Mouse (Mus musculus) cerebellum, adult 8-10 months (tissue): ENCODE results near the gene Gm12830.

ENCODE experiments used
- DNase-seq: peaks from one replicate; pipeline ENCODE4 v3.0.0; 2022

Gene Gm12830

DNA sequence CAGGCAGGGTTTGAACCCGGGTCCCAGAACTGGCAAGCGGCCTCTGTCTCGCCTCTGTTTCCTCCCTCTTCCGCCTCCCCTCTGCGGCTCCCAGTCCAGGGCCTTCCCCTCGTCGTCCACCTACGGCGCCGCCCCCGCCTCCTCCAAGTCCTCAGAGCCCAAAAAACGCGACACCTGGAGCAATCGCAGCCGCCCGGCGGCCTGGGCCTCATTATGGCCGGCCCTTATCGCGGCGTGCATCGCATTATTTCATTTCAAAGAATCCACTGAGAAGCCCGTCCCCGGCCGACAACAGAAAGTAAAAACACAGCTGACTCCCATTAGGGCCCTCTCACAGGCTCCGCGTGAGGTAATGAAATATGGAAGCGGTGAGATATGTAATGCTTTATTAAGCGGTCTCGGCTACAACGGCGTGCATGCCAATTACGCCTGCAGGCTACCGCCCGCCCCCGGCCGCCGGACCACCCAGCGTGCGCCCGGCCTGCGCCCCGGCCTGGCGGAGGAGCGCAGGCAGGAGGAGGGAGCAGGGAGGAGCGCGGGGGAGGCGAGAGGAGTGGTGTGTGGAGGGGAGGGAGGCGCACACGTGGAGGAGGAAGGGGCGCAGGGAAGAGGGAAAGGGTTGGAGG is at the start of gene Gm12830:
Gene Gm12830, plus strand, starts transcription at position 156 of the 626 bp plus-strand sequence.
- DNase-seq: no peak

DNA sequence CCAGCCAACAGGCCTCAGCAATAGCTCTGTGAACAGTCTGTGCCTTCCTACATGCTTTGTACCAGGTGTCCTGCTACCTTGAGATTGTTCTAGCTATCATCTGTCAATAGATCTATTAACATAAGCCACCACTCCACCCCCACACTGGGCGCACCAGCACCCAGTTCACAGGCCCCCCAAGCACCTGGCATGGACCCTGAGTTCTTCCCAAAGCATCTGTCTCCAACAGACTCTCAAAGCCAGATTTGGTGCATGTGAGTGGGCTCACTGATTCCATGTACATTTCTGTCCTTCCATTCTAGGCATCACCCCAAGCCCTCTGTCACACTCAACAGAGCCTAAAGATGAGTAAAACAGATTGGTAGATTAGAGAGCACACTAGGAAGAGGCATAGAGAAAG is 48.2 kb upstream of the Gm12830 start:
- DNase-seq: no peak

DNA sequence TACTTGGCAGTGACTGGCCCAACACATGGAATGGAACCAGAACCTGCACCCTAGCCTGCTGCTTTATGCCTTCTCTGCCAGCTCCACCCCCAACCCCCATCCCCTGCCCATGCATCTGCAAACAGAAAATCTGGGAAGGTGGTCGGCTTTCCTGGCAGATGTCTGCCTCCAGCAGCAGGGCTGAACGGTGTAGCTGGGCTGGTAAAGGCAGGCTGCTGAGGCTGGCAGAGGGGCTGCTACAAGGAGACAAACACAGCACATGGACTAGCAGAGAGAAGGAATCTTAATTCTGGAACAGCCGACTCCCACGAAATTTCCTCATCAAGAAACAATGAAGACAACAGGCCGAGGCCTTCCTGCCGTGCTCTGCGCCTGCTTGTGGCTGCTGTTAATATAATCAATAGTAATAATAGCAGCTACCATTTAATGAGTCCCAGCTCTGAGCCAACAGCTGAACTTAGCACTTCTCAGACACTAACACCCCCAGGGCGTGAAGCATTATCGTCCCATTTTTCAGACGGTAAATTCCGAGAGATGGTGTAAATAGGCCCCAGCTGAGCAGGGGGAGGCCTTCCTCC is 43.8 kb upstream of the Gm12830 start:
- DNase-seq: no peak

DNA sequence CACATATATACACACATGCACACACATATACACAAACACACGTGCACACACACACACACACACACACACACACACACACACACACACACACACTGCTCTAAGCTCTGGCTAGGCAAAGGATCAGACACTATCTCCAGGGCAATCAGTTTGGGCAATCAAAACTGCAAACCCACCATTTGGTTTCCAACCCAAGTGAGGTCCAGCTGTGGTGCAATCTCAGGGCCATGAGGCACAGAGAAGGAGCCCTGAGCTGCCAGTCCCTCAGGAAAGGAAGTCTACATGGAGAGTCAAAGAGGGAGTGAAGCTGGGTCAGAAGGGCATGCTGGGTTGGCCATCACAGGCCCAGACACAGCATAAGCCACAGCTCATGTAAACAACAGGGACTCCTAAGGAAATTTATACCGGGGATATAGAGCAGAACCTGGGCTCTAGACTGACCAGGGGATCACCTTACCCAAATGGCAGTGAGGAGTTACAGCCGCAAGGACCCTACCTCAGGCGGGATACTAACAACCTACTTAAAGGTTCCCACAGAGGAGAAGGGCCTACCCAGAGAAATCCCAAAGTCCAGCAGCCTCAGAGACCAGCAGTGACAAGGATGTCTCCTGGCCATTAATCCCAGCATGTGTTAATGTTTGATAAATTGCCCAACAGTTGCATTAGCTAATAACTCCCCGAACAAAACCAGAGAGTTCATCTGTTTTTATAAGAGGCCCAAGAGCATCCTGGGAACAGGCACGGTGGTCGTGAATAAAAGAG is 42.6 kb upstream of the Gm12830 start:
- DNase-seq: no peak

DNA sequence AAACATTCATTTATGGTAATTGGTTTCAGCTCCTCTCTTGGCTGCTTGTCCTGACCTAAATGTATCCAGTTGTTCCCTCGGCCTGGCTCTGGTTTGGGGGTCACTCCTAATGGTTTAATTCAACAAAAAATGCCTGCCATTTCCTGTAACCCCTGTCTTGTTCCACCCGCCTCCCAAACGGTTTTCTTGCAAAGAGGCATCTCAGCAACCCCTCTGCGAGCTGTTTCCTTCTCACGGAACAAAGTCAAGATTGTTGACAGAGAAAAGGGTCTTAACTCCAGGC is 42.1 kb upstream of the Gm12830 start:
- no peak for DNase-seq

DNA sequence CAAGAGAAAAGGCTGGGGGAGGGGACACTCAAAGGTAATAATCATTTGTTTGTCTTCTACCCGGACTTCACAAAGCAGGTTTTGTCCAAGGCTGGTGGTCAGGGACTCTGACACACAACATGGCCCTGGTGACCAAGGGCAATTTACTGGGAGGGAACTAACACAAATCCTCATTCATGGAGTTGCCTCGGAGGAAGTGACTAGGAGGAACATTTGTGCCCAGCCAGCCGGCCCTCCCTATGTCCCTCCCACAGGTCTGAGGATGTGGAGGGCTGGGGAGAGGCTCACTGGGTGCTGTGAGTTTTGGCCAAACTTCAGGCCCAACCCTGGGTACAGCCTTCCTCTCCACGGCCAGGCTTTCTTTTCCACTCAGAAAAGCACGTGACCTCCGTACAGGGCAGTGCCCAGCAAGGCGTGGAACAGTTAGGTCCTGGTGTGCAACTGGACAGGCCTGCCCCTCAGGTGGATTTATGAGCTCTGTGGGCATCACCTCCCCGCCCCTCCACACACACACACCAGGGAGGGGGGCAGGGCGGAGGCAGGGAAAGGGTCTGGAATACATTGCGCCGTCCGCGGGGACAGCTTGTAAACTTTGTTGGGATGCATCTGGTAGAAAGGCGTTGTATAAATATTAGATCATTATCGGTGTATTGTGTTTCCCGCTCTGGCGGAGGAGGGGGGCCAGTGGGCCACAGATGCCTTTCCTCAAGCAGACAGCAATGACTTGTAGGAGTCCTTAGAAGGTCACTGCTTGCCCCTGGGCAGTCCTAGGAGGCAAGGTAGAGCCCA is 41.6 kb upstream of the Gm12830 start:
- no peak for DNase-seq

DNA sequence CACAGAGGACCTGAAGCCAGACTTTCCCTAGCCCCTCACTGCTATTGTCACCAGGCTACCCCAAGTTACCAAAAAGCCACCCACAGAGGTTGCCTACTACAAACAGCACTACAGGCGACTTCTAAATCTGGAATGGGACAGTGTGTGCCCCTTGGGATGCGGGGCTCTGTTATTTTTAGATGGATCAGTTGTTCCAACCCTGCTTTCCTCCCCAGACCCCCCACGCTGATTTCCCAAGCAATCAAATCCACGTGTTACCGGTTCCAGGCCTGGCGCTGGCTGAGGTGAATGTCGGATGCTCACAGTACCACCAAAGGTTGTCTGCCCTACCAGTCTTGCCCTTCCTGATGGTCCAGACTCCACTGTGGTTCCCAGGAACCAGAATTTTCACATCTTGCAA is 38.7 kb upstream of the Gm12830 start:
- DNase-seq: no peak

DNA sequence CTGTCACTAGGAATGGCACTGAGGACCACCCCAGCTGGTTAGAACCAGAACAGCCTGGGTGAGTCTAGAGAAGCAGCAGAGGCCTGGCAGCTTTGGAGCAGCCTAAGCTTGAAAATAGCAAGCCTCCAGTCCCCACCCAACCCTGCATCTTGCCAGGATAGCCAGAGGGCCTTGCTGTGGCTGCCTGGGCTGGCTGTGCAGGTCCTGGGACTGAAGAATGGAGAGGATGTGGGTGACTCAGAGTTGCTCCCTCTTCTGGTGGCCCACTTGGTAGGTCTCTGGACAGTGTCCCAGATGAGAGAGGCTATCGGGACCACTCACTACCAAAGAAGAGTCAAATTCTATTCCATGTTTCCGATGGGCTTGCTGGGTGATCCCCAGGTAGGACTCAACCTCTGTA is 36.8 kb upstream of the Gm12830 start:
- no peak for DNase-seq

DNA sequence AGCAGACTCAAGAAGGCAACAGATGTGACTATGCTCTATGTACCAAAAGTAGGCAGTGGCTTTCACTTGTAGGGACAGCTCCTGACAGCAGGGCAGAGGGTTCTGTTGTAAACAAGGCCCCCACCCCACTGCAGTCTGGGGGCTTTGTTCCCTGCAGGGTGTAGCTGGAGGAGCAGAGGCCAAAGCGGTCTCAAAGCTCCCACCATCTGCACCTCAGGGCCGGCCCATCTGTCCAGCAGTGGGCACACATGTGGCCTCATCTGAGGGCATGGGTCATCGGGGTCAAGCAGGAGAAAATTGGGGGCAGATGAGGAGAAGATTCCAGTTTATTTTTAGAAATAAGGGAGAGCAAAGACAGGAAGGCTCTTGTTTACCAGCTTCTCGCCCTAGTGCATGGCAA is 32.7 kb upstream of the Gm12830 start:
- DNase-seq: no peak

DNA sequence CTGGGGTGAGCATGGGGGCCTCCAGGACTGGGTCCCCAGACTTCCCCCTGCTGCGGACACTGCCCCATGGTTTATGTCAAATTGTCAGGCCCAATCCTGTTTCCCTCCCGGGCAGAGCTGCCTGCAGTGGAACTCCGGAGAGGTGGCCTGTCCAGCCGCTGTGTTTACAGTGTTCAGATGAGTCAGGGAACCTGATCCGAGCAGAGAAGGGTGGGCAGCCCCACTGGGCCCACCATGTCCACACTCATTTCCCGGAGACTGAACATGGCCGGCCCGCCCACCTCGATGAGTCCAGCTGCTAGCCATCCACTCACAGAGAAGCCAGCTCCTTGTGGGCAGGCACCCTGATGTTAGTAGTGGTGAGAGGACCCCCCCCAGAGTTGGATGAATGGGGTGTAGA is 29.9 kb upstream of the Gm12830 start:
- no peak for DNase-seq

DNA sequence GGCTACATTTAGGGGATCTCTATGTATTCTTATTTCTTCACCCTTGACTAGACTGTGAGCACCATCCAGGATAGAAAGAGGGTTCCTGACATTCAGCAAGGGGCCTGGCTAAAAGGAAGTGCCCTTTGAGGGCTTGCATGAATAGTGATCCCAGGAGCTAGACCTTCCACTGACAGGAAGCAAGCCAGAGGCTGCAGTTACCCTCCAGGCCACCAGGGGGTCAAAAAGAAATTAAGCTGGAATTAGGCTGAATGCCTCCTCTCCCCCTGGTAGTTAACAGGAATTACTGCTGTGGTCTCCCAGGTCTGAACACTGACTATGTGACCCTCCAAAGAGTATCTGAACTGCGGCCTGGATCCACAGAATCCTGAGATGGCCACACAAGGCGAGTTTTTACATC is 27.7 kb upstream of the Gm12830 start:
- DNase-seq: no peak

DNA sequence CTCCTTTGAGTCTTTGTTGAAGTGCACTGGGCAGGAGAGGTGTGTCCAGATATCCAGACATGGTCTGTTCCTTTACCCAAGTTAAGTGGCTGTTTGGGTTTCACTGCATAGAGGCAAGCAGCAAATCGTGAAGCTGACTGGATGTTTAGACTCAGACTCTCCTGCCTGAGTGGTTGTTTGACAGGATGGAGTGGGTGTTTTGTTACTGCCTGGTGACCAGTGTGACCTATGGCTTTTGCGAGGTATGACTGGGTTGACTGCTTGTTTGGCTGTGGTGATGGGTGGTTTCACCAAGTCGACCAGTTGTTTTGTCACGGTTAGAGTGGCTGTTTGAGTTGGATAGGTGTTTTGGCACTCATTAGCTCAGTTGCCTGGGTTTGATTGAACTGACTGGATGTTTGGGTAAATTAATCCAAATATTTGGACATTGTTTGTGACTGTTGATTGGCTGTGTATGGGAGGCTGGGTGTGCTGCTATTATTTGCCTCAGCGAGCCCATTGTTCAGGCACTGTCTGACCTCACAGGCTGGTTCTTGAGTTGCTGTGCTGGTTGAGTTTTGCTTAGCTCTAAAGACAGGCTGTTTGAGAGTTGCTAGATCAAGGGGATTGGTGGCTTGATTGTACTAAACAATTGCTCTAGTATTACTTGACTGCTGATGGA is 24.1 kb upstream of the Gm12830 start:
- no peak for DNase-seq

DNA sequence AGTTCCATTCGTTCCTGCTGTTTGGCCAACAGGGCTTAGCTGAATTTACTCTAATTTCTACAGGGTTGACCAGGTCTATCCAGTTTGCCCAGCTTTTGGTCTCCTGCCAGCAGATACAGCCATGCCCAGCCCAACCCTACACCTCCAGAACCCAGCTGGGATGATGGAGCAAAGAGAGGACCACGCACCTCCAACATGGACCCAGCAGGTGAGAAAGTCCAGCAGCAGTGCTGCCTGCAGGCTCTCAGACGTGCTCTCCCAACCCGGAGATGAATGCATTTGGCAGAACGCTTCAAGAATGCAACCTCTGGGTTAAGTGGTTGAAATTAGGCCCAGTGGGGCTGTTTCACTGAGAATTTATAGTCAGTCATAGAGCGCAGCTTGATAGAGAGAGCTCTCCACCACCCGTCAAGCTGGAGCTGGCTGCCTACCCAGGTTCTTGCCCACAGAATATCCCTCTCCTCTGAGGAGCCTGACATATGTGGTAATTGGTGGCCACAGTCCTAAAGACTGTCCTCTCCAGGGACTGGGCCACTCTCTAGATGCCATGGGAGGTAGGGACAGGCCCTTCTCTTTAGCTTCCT is 23.4 kb upstream of the Gm12830 start:
- DNase-seq: no peak

DNA sequence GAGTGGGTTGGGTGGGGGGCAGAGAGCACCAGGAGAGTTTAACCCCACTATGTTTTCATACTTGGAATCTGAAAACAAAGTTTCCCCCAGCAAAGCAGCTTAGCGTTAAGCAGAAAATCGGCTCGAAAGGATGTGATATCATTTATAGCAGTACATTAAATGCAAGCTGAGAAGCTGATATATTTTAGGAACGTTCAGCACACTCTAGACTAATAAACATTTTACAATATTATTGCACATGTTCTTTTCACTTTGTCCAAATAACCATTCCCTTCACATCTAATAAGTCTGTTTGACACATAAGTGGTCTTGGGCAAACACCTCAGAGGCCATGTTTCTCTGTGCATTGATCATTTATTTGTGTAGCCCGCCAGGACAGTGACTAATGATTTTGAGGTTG is 17.4 kb upstream of the Gm12830 start:
- DNase-seq: no peak

DNA sequence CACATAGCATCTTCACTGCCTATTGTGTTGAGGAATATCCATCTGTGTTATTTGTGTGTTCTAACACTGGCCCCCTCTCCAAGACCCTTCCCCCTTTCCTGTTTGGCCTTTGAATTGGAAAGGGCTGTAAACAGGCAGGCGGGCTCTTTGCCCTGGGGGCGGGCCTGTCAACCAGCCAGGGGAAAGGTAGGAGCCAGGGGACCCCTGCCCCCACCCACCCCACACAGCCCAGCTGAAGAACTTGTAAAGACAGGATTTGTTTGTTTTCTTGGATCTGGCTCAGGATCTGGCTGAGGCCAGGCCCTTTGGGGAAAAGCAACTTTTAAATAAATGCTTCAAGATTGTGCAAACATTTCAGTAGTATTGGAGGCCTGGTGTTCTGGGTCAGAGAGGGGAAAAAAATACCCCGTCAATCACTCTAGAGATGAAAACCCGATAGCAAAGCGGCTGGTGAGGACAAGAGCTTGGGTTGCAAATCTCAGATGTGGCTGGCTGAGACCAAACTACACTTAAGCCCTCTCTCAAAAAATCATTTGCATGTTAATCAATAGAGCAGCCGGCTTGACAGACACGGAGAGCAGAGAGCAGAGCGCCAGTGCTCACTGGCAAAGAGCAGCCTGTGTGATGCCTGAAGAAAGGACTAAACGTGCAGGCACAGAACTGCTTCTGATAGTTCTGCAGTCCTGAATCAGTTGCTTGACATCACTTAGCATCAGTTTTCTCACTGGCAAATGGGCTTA is 2.4 kb upstream of the Gm12830 start:
- DNase-seq: no peak

DNA sequence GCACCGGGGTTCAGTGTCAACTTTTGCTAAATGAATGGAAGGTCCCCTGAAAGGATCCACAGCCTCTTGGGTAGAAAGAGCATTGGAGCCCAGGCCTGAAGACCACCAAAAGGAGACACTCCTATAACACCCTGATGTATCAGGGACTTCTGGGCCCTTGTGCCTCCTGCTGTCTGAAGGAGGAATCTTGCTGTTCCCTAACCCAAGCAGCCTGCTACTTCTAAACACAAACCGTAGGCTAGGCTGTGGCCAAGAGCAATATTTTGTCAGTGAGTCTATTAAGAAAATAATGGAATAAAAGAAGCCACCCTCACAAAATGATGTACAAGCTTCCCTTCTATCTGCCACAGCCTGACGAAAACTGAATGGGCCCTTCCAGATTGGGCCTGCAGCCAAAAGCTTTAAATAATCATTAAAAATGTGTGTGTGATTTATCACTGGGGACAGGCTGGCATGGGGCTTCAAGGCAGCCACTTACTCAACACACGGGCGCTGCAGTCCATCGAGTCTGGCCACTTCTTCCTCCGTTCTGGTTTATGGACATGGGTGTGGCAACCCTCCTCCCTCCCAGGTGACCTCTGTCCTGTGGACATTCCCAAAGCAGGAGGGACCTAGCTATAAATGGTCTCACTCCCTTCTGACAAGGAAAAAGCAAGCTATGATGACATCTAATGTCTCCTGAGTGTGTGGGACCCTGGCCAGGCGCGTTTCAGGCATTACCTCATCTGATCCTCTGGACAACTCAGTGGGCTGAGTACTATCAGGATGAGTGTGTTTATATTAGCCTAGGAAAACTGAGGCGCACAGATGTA is 13.5 kb downstream of the Gm12830 start:
- no peak for DNase-seq

DNA sequence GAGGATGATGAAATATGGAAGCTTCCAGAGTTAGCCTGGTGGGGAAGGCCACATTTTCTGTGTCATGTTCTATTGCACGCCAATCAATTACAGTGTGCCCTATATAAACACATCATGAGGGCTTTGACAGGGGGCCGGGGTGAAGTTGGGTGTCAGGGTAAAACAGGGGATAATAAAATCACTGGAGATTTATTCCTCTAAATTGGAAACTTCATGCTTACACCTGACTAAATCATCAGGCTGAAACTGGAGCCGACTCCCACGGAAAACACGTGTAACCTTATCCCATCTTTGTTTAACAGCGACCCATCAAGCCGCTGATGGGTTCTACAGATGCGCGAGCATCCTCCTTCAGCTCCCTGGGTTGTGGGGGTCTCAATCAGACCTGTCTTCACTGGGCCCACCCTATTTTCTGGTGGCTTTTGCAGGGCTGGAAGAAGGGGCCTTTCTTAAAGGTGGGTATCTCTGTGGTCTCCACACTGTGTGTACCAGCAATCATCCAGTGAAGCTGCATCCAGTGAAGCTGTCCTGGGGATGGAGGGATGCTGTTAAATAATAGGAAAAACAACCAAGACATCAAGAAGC is 19.9 kb downstream of the Gm12830 start:
- no peak for DNase-seq

DNA sequence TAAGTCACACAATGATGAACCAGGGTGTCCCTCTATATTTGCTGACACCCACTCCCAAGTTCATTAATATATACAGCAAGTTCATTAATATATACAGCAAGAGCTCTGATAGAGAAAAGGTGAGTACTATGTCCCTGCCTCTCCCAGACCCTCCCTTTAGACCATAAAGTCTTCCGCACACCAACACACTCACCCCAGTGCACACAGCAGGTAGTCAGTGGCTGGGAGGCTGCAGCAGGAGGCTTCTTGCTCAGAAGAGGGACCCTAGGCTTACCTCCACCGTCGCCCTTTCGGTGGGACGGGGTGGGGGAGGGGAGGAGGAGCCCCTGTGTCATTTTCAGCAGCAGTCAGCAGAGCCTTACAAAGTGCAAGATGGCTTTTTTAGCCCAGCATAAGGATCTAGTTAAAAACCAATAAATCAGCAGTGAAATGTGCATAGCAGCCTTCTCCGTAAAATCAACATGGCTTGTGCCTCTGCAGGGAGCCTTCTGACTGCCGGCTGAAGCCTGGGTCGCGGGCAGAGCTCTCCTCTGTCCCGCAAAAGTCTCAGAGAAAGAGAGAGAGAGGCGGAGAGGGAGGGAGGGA is 20.9 kb downstream of the Gm12830 start:
- no peak for DNase-seq

DNA sequence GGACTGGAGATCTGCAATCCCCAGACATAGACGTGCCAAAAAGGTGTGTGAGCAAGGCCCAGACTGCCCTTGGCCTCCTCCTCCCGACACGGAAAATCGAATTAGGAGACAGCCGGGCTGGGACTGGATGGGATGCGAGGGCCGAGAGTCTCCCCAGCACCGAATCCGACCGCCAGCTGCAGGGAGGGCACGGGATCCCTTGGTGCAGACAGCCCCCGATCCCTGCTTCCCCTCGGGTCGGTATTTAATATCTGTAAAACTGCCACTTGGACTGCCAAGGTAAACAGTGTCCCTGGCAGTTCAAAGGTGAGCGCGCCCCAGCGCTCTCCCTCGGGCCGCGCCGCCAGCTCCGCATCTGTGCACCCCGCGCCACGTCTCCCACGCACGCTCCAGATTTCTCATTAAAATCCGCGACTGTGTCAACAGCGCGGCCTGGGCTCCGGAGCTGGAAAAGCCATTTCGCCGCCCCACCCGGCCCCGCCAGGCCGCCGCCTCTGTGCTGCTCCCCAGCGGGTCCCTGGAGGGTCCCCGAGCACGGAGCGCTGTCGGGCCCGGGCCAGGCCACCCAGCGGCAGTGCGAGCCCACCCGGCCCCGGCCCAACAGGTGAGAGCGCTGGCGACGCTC is 21.7 kb downstream of the Gm12830 start:
- no peak for DNase-seq

DNA sequence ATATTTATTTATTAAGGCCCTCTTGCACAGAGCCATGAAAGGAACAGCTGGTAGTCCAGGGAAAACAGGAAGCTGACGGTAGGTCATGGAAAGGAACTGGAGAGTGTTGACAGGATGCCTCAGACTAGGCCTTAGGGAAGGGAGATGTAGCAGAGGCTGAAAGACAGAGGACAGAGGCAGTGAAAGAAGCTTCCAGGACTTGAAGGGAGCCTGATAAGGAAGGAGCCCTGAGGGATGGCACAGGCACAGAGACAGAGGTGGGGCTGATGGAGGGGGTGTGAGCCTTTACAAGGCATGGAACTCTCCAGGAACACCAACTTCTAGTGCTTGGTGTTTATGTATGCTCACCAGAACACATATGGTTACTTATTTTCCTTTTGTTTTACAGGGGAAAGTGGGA is 23.1 kb downstream of the Gm12830 start:
- DNase-seq: no peak
